Mouse (Mus musculus): ENCODE data around the gene Camta1. TPM values are rescaled to one million over a fixed set of nuclear protein-coding genes. Genes with fewer than 3 reads are reported as not detected.
A peak's percentile ranks its signal among the peaks of the same experiment; 100 is the strongest.

The Camta1 gene
- polyA plus RNA-seq, 1 experiment, result 7.7 TPM

DNA sequence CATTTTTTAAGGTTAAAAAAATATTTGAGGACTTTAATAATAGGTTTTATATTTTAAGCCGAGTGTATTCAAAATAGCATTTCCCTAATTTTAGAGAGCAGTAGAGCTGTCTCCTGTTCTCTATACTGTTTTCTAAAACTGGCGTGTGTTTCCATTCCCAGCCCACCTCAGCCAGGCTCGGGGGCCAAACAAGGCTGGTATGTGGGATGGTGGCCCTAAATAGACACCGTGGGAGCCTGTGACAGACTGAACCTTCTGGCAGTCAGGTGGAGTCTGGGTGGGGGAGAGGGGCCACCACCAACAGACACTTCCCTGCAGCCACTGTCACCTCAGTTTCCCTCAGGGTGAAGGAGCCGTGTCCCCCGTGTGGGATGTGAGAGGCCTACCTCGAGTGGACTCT lies 268.6 kb downstream of the Camta1 start:
- DNase-seq, result no peak

DNA sequence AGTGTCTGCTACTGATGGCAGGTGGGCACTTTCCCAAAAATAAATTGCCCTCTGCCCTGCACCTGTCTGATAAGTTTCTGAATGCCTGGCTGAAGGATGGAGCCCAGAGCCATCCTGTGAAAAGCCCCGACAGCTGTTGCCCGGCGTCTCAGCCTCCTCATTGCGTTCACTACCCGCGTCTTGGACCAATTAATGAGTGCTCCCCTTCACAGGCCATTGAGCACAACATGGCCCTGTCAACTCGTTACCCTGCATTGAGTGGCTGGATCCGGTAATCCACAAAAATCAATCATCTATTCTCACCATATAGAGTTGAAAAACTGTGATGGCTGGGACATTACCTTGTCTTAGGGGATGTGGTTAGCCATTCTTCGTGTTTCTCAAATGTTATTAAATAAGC lies 275.6 kb downstream of the Camta1 start:
- Histone ChIP-seq H3K27ac (ENCODE audit: insufficient read depth, low read depth, low read length) (no peak overlapping the region), H3K27me3 (replicated peaks; ENCODE audit: control insufficient read depth, insufficient read depth, low read length) (no peaks in the 10 kb centered on the region), H3K4me1 (ENCODE audit: control insufficient read depth, insufficient read depth, low read length) (no peaks in the 10 kb centered on the region), H3K4me3 (ENCODE audit: insufficient read depth, low read depth, low read length) (no peak overlapping the region), H3K36me3 (ENCODE audit: control insufficient read depth, insufficient read depth, low read length) (no peaks in the 10 kb centered on the region)
- TF ChIP-seq CTCF (conservative IDR thresholded peaks at IDR 0.05; ENCODE audit: insufficient read depth, insufficient read length, low read depth, low read length), result no peak
- no peak for TF ChIP-seq POLR2A (IDR thresholded peaks at IDR 0.05; ENCODE audit: low read depth, low read length)
- no peak for DNase-seq
- WGBS, result 18% methylated on average over 9 of the region's 9 CpGs

More for the DNA sequence above, 268.6 kb downstream of the Camta1 start:
- H3K4me3 ChIP-seq (ENCODE audit: insufficient read depth, low read depth, low read length), result no peak overlapping the region
- no peaks in the 10 kb centered on the region for H3K27me3 ChIP-seq (replicated peaks; ENCODE audit: control insufficient read depth, insufficient read depth, low read length)
- H3K27ac ChIP-seq (ENCODE audit: insufficient read depth, low read depth, low read length), result no peak overlapping the region
- TF ChIP-seq CTCF (conservative IDR thresholded peaks at IDR 0.05; ENCODE audit: insufficient read depth, insufficient read length, low read depth, low read length), result no peak
- no peak for TF ChIP-seq POLR2A (IDR thresholded peaks at IDR 0.05; ENCODE audit: low read depth, low read length)
- 74% methylated on average over 7 of the region's 7 CpGs for WGBS
- H3K36me3 ChIP-seq (ENCODE audit: control insufficient read depth, insufficient read depth, low read length), result no peaks in the 10 kb centered on the region
- no peaks in the 10 kb centered on the region for H3K4me1 ChIP-seq (ENCODE audit: control insufficient read depth, insufficient read depth, low read length)

DNA sequence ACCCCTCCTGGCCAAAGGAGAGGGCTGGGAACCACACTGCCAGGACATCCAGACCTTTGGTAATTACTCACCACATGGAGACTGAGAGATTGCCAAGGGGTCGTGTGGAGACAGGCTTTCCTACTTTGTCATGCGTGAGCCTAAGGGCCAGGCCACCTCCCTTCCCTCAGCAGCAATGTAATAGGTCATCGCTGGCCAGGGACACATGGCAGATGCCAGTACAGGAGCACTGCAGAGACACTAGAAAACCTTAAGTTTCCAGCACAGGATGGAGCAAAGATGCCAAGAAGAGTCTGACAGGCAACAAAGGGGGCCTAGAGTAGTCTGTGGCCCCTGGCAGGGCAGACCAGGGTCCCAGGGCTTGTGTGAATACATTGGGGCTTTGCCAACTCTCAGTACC lies 283.7 kb downstream of the Camta1 start:
- no peak for TF ChIP-seq POLR2A (IDR thresholded peaks at IDR 0.05; ENCODE audit: low read depth, low read length)
- no peak for TF ChIP-seq CTCF (conservative IDR thresholded peaks at IDR 0.05; ENCODE audit: insufficient read depth, insufficient read length, low read depth, low read length)
- WGBS, result 60% methylated on average over 3 of the region's 3 CpGs
- DNase-seq, result no peak
- Histone ChIP-seq H3K4me1 (ENCODE audit: control insufficient read depth, insufficient read depth, low read length) (no peaks in the 10 kb centered on the region), H3K27ac (ENCODE audit: insufficient read depth, low read depth, low read length) (no peak overlapping the region), H3K27me3 (replicated peaks; ENCODE audit: control insufficient read depth, insufficient read depth, low read length) (no peaks in the 10 kb centered on the region), H3K4me3 (ENCODE audit: insufficient read depth, low read depth, low read length) (no peak overlapping the region), H3K36me3 (ENCODE audit: control insufficient read depth, insufficient read depth, low read length) (no peaks in the 10 kb centered on the region)

DNA sequence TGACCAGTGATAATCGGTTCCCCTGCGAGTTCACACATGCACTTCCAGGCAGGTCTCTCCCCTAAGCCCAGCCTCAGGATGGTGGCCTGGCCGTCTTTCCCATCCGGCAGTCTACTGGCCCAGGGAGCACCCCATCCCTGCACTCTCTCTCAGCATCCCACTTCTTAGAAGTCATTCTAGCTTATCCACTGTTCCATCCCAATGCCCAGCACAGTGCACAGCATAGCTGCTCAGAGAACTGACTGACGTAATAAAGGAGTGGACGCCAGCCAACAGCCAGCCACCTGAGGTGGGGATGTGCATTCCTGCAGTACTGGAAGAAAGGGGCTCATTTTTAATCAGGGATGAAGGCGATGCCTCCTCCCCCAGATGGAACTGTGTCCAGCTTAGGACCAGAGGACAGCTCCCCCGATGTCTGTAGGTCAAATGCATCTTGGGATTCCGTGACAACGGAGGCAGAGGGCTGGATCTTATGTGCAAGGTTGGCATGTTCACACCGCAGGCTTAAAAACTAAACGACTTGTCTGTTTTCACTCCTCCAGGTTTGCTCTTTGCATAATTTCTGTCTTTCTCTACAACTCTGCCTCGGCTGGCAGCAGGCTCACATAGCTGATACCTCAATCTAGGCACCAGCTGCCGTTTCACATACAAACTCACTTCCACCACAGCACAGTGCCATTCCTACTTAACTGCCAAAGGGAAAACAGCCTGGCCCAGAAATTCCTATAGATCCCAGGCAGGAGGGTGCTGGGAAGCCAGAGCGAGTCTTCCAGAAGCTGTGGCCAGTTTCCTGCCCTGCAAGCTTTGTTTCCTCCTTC lies 285.2 kb downstream of the Camta1 start:
- no peak for TF ChIP-seq POLR2A (IDR thresholded peaks at IDR 0.05; ENCODE audit: low read depth, low read length)
- TF ChIP-seq CTCF (conservative IDR thresholded peaks at IDR 0.05; ENCODE audit: insufficient read depth, insufficient read length, low read depth, low read length), result no peak
- 33% methylated on average over 15 of the region's 15 CpGs for WGBS
- DNase-seq, result peak; percentile 12
- Histone ChIP-seq H3K4me1 (ENCODE audit: control insufficient read depth, insufficient read depth, low read length) (no peaks in the 10 kb centered on the region), H3K27ac (ENCODE audit: insufficient read depth, low read depth, low read length) (no peak overlapping the region), H3K27me3 (replicated peaks; ENCODE audit: control insufficient read depth, insufficient read depth, low read length) (no peaks in the 10 kb centered on the region), H3K36me3 (ENCODE audit: control insufficient read depth, insufficient read depth, low read length) (no peaks in the 10 kb centered on the region), H3K4me3 (ENCODE audit: insufficient read depth, low read depth, low read length) (no peak overlapping the region)

DNA sequence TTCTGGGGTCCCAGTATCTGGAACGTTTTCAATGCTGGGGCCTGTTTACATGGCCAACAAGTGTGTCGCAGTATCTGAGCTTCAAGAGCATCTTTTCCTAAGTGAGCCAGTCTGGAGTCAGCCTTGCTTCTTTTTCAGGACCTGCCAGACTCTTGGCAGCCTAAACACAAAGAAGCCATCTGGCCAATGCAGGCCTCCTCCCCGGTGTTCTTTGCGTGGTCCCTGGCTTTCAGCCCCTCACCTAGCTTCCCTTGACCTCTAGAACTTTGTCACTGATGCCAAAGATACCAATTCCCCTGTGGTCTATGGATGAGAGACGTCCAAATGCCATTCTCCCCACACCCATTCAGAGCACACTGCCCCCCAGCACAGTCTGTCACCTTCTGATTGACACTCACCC lies 289.0 kb downstream of the Camta1 start:
- H3K36me3 ChIP-seq (ENCODE audit: control insufficient read depth, insufficient read depth, low read length), result no peaks in the 10 kb centered on the region
- H3K27ac ChIP-seq (ENCODE audit: insufficient read depth, low read depth, low read length), result no peak overlapping the region
- no peak for DNase-seq
- no peaks in the 10 kb centered on the region for H3K27me3 ChIP-seq (replicated peaks; ENCODE audit: control insufficient read depth, insufficient read depth, low read length)
- no peaks in the 10 kb centered on the region for H3K4me1 ChIP-seq (ENCODE audit: control insufficient read depth, insufficient read depth, low read length)
- no peak for TF ChIP-seq CTCF (conservative IDR thresholded peaks at IDR 0.05; ENCODE audit: insufficient read depth, insufficient read length, low read depth, low read length)
- TF ChIP-seq POLR2A (IDR thresholded peaks at IDR 0.05; ENCODE audit: low read depth, low read length), result no peak
- H3K4me3 ChIP-seq (ENCODE audit: insufficient read depth, low read depth, low read length), result no peak overlapping the region
- 75% methylated on average over 5 of the region's 5 CpGs for WGBS

DNA sequence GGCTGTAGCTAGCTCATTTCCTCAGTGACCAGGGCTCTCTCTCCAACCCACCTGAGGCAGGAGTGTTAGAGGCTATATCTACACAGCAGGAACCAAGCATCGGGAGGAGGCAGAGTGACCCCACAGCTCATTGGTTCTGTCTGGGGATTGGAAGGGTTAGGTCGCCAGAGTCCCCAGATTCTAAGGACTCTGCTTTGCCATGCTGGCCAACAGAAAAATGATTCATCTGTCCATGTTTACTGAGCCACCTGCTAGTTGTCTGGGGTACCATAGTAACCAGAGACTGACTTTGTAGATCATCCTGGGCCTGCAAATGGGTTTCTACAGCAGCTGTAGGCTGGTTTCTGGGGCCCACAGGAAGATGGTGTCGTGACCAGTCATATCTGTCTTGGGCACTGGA lies 292.1 kb downstream of the Camta1 start:
- TF ChIP-seq CTCF (conservative IDR thresholded peaks at IDR 0.05; ENCODE audit: insufficient read depth, insufficient read length, low read depth, low read length) (no peak), POLR2A (IDR thresholded peaks at IDR 0.05; ENCODE audit: low read depth, low read length) (no peak)

DNA sequence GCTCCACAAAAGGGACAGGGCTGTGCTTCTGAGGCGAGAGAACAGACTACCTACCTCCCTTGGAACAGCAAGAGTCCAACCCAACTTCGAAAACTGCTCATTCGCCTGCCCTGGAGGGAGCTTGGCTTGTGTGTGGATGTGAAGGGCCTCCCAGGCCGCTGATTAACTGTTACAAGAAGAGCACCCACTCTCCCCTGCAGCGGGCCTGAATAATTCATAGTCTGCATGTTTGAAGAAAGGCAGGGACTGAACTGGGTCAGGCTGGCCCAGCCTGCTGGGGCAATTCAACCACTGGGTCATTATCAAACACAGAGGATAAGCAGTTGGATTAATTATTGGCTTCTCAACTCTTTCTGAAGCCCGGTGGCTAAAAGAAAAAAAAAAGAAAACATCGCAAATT lies 292.8 kb downstream of the Camta1 start:
- no peak overlapping the region for H3K4me3 ChIP-seq (ENCODE audit: insufficient read depth, low read depth, low read length)
- no peaks in the 10 kb centered on the region for H3K36me3 ChIP-seq (ENCODE audit: control insufficient read depth, insufficient read depth, low read length)
- 36% methylated on average over 7 of the region's 7 CpGs for WGBS
- no peaks in the 10 kb centered on the region for H3K27me3 ChIP-seq (replicated peaks; ENCODE audit: control insufficient read depth, insufficient read depth, low read length)
- DNase-seq, result peak; percentile 58
- TF ChIP-seq POLR2A (IDR thresholded peaks at IDR 0.05; ENCODE audit: low read depth, low read length) (no peak), CTCF (conservative IDR thresholded peaks at IDR 0.05; ENCODE audit: insufficient read depth, insufficient read length, low read depth, low read length) (no peak)
- no peaks in the 10 kb centered on the region for H3K4me1 ChIP-seq (ENCODE audit: control insufficient read depth, insufficient read depth, low read length)
- H3K27ac ChIP-seq (ENCODE audit: insufficient read depth, low read depth, low read length), result no peak overlapping the region

More for the DNA sequence above, 292.1 kb downstream of the Camta1 start:
- no peaks in the 10 kb centered on the region for H3K27me3 ChIP-seq (replicated peaks; ENCODE audit: control insufficient read depth, insufficient read depth, low read length)
- H3K27ac ChIP-seq (ENCODE audit: insufficient read depth, low read depth, low read length), result no peak overlapping the region
- no peaks in the 10 kb centered on the region for H3K4me1 ChIP-seq (ENCODE audit: control insufficient read depth, insufficient read depth, low read length)
- no peak overlapping the region for H3K4me3 ChIP-seq (ENCODE audit: insufficient read depth, low read depth, low read length)
- WGBS, result 84% methylated on average over 3 of the region's 3 CpGs
- DNase-seq, result no peak
- no peaks in the 10 kb centered on the region for H3K36me3 ChIP-seq (ENCODE audit: control insufficient read depth, insufficient read depth, low read length)
